Mouse (Mus musculus) right cerebral cortex, postnatal 4 days (tissue): ENCODE measurements around the gene Adora1.

Source experiments
- DNase-seq: peaks from one replicate; pipeline ENCODE4 v3.0.0-alpha.2; 2022

Adora1 gene

DNA sequence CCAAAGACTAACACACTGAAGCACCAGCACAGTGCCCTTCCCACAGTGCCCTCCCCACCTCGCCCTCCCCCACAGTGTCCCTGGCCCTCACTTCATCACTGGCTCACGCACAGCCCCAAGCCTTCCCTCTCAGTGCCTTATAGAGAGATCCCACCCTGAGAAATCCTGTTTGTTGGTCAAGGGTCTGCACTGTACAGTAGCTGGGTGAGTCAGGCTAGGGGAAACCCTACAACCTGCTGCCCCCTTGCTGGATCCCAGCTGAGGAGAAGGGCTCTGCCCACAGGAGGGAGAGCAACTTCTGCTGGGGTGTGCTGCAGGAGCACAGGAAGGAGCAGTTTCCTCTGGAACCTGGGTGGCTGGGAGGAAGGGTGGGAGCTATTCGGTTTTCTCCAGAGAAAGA, 911 bp upstream of the Adora1 start:
- no peak for DNase-seq

DNA sequence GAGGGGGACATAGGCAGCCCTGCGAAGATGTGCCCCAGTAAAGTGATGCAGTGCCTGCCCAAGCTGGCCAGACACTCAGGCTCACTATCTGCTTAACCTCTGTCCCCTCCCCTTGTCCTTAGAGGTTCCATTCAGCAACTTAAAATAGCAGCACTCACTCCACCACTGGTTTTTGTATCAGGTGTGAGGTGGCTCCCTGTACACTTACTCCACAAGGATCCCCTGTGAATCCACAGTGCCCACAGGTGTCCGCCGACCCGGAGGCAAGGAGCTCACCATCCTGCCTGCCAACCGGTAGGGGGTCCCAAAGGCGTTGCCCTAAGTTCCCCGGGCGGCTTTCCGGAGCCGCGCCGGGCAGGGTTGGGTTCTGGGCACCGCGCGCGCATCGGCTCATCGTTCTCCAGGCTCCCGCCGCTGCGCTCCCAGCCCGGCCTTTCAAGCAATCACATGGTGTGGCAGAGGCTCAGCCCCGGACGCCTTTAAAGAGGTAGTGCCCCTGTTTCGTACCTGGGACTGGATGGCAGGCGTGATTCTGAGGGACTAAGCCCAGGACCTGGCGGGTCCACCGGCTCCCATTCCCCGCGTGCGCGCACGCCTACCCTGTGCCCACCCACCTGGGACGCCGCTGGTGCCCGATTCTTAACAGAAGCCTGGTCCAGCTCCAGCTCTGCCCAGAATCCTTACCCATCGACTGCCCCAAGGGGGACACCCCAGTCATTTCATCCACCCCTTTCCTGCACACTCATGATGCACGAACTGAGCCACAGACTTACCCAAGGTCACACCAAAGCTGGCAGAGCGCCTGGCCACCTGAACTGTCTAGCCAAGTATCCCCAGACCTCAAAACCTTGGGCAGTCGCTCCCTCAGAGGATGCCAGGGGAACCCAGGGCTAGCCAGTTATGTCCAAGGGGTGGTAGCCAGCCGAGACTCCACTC, 508 bp downstream of the Adora1 start:
- peak; percentile 66 for DNase-seq

DNA sequence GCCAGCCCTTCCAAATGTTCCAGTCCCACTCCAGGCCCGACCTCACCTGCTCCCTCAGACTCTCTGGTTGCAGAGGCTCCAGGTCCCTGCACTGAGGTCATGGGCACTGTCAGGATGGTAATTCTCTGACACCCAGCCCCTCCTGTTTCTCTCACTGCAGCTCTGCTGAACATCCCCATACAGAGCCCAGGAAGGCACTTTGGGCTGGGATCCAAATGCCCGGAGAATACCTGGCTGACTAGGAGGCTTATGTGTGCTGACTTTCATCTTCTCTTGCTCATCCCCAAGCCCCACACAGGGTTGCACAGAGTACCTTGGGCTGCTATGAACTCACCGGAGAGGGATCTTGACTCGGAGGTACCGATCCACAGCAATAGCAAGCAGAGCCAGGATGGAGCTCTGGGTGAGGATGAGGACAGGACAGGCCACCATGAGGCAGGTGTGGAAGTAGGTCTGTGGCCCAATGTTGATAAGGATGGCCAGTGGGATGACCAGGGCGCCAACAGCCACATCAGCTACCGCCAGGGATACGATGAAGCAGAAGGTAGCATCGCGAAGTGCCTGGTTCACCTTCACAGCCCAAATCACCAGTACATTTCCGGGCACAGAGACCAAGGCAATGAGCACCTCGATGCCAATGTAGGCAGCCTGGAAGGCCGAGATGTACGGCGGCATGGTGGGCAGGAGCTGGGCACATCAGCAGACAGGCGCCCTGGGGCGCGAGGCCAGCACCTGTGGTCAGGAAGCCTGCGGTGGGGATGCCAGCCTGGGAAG, 1.4 kb downstream of the Adora1 start:
- DNase-seq, result no peak

DNA sequence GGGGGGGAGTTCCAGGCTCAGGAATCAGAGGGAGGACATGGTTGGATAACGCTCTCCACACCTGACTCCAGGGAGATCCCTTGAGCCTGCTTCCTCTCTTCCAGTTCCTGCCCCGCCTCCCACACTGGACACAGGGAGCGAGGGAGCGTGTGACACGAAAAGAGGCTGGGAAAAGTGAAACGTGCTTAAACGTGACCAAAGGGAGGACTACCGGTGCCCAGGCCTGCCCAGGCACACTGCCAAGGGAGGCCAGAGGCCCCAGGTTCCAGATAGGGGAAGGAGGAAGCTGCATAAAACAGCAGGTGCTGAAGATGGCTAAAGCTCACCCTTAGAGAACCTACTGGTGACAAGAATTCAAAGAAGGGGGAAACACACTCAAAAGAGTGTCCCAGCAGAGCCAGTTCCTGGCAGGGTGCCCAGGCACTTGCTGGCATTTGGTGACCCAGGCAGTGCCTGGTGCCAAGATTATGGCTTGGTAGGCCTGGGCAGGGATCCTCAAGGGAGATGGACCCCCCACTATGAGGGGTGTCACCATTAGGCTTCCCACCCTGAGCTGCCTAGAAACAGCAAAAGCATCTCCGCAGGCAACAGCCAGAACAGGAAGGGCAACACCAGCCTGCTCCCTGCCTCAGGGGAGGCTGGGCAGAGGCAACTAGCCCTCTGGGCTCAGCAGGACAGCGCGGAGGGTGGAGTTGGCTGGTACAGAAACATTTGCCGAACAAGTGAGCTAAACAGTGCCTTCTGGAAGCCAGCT, 2.3 kb downstream of the Adora1 start:
- peak; percentile 73 for DNase-seq

DNA sequence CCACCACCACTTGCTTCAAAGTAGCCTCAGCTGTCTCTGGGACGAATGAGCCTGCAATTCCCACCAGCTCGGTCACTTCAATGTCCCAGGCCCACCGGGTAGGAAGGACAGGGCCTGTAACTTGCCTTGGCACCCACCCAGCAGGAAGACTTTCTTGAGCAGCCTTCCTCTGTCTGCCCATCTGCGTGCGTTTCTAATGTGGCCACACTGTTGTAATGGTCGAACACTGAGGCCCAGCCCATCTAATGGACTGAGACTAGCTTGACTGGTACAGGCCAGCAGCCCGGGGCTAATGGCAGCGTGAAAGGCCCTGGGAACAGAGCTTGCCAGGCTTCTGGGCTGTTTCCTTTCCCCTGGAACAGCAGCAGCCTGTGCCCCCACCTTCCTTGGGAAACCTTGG, 2.9 kb downstream of the Adora1 start:
- no peak for DNase-seq

DNA sequence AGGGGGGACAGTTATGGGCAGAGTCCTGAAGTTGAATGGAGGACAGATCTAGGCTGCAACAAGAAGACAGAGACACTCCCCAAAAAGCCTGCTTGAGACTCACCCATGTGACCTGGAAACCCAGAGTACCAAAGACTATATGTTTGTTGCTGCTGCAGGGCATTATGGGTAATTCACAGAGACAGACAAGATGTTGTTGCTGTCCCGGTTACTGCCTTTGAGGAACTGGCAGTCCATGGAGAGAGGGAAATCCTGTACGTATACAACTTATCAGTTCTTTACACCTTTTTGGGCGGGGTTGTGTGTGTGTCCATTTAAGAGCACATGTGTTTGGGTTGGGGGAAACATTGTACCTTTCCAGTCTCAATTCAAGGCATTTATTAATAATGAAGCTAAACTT, 3.5 kb downstream of the Adora1 start:
- DNase-seq, result no peak

DNA sequence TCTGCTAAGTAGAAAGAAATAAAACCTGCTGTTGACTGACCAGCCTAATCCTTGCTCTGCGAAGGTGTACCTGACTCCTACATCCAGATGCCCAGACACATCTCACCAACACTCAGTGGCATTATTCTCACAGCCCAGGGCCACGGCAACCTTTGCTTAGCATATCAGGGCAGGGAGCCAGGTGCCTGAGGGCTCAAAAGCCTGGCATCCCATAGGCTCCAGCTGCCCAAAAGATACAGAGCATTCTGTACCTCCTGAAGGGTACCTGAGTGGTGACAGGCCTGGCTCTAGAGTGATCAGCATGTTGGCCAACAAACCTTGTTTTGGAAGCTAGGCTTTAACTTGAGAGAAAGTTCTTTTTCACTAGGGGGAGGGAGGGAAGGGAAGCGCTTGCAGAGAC, 4.0 kb downstream of the Adora1 start:
- DNase-seq, result no peak

DNA sequence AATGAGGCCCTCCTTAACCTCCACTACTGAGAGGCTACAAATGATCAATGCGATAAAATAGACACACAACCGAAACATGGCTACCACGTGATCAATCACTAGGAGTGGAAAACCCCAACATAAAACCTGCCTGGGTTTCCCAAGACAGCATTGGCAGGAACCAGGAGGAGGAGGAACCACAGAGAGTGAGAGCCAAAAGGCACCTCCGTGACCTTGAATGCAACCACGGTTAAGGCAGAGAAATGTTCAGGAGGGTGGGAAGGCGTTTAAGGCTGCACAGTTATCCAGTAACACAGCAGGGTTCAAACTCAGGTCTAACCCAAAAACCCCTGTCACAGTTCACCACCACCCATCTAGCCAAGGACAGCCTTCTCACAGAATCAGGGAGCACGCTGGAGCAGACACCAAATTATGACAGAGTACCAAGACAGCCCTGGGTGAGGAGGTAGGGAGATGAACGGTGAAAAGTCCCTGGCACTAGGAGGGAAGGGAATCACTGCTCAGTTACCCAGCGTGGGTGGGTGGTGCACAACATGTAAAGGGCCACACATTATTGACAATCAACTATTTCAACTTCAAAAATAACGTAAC, 4.5 kb downstream of the Adora1 start:
- DNase-seq, result no peak

DNA sequence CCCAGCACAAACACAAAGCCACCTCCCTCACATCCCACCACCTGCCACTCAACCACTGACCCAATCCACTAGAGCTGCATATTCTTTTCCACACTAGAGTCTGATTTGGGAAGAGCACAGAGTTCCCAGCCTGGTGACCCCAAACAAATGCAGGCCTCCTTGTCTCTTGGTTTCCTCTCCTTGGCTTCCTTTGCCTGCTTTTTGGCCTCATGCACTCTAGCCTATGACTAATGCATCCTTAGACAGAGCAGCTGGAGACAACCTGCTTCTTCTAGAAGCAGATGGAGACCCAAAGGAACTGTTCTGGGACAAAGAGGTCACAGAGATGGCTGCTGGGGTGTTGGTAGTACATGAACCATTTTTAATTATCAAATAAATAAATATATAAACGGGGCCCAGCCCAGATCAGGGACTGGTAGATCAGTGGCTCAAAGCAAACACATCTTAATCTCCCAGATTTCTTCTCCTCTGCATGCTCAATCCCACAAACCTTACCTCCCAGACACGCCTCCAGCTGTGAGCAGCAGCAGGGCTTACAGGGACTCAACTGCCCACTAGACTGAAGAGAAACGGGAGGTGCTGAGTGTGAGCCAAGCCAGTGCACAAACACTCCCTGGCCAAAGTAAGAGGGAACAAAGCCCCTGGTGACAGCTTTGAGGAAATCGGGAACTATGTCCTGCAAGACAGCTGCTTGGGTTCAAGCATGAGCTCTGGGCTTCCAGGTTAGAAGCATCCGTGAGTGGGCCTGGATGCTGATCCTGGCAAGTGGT, 5.2 kb downstream of the Adora1 start:
- DNase-seq, result no peak

DNA sequence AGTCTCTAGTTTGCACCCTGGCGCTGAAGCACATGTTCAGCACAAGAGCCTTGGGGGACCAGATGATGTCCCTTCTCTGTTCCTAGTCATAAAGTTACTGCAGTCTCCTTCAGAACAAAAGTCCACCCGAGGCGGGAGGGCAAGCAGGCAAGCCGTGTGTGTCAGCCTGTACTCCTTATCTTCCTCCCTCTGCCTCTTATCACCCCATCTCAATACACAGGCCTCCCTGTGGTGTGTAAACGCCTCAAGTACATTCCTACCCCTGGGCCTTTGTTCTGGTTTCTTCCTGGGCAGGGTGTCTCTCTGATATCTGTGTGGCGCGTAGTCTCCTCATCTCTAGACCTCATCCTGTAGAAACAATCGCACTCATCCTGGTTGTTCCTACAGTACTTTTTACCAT, 8.5 kb downstream of the Adora1 start:
- DNase-seq, result no peak

DNA sequence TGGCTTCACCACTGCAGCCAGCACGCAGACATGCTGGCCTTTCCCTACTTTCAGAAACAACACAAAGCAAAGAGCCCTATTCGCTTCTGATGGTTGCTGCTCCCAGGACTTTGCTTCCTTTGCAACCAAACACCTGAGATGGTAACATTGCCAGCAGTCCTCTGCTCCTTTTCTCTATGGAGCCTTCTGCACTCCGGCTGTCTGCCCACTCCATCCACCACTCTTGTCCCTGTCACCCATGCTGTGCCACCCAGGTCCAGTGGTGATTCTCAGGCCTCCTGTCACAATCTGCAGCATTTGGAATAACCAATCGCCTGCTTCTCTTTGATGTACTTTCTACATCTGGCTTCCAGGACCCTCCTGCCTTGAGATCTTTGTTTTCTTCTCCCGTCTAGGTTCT, 9.9 kb downstream of the Adora1 start:
- DNase-seq, result no peak

DNA sequence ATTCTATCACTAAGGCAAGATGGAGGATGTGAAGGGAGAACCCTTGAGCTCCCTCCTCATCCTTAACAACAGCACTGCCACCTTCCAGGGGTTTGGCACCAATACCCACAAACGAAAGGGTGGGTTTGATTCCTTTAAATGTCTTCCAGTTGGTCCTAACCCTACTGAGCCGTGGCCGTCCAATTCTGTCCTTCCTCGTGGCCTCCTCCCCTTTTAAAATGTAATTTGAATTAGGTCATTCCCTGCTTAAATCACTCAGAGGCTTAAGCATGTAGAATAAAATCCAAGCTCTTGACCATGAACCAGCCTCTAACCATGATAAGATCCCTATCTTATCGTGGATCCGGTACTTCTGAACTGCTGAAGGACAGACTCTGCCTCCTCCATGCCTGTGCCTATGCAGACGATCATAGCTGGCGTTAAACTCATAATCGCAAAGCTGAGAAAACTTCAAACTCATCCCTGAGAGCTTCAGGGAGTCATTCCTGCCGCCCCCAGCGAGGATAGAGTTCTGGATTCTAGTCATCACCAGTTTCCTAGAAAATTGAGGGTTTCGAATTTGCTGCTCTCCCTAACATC, 10.5 kb downstream of the Adora1 start:
- no peak for DNase-seq

DNA sequence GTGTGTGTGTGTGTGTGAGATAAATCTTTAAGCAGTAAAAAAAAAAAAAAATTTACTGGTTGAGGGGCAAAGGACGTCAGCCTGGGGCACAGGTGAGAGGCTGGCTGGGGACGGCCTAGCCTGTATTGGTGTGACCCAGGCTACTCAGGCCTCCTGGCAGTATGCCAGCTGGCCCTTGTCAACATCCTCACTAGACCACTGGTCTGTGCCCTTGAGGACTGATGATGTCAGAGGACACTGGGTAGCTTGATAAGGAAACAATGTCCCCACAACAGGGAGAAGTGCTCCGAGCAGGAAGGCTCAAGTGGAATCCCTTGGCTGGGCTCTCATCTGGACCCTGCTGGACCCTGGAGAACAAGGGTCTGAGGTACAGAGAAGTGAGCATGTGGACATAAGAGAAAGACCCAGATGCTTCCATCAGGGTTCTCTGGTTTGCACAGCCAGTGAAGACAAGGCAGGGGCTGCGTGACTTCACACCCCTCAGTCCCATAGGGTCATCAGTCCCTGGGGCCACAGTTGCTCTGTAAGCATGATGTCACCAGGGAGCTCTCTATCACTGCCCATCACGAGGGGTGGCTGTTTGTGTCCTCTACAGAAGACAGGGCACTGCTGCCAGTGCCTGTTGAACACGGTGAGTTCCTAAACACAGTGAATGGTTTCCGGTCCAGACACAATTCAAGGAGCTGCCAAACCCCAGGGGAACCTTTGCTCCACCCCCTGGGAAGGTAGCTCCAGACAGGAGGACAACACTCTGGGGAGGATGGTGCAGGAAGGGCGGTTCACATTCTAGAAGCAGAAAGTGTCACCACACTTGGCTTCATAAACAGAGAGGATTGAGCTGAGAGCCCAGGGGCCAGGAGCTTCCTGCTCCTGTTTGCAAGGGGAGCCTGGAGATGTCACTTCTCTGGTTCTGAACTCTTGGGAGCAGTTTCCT, 12.8 kb downstream of the Adora1 start:
- DNase-seq, result no peak

DNA sequence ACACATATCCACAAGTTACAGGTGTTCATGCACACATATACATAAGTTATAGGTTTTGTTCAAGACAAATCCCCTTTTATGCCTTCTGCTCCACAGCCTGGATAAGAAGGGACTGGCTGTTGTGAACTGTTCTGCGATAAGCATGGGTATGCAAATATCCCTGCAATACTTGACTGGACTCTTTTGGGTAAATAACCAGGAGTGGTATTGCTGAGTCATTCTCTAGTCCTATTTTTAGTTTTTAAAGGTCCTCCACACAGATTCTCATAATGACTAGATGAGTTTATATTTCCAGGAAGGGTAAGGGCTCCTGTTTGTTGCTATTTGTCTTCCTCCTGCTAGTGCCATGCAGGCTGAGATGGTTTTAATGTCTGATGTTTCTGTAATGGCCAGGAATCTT, 14.1 kb downstream of the Adora1 start:
- DNase-seq, result no peak

DNA sequence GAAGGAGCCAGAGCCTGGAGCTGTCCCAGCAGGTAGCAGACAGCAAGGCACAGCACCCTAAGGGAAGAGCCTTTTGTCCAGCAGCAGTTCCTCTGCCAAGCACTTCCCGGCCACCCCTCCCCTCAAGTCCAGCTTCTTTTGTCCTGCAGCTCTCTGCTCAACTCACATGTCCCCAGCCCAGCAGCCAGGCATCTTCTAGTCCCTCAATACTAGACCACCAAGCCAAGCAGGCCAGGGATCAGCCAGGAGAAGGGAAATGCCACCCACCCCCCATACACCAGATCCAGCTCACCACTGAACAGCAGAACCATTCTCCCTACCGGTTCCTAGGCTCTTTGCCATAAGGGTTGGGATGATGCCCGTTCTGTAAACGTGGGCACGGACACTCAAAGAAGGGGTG, 15.6 kb downstream of the Adora1 start:
- DNase-seq, result no peak

DNA sequence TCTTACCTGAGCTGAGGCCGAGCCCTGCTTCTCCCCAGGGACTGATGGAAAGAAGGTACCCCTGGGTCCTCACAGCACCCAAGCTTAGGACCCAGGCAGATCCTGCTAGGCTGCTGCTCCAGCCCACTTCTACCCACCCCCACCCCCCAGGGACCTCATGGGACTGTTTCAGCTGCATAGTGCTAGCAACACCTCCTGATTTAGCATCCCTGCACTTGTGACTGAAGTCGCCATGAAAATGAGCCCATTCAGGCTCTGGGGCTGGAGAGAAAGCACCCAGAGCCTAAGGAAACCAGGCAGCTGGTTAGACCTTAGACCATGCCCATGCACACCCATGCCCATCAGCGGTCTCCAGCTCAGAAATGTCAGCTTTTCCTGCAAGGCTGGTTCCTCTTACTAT, 17.3 kb downstream of the Adora1 start:
- no peak for DNase-seq

DNA sequence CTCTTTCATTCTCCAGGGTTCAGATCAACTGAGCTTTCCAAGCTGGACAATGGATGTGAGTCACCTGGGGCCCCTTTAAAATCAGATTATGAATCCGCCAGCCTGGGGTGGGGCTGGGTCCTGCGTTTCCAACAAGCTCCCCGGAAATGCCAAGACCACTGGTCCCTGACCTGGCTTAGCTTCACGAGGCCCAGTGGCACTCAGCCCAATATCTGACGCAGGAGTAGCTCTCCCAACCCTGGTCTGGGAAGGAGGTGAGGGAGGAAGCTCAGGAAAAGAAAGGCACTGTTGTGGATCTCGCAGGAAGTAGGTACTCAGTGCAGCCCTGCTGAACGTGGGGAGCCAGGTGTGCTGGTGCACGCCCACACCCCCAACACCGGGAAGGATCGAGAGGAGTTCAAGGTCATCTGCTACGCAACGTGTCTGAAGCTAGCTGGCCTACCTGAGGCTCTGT, 18.2 kb downstream of the Adora1 start:
- DNase-seq, result no peak

DNA sequence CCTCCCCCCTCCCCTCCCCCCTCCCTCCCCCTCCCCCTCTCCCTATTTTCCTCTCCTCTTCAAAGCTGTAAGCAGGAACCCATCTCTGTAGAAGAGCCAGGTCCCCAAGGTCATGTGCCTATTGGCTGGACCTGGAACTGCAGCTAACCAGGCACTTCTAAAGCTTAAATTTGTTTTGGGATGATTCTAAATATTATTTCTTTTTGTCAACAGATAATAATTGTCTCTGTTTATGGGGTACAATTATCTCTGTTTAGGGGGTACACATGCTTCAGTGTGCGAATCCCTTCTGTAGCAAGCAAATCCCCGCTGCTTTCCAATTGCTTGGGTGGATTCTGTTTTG, 18.6 kb downstream of the Adora1 start:
- no peak for DNase-seq

DNA sequence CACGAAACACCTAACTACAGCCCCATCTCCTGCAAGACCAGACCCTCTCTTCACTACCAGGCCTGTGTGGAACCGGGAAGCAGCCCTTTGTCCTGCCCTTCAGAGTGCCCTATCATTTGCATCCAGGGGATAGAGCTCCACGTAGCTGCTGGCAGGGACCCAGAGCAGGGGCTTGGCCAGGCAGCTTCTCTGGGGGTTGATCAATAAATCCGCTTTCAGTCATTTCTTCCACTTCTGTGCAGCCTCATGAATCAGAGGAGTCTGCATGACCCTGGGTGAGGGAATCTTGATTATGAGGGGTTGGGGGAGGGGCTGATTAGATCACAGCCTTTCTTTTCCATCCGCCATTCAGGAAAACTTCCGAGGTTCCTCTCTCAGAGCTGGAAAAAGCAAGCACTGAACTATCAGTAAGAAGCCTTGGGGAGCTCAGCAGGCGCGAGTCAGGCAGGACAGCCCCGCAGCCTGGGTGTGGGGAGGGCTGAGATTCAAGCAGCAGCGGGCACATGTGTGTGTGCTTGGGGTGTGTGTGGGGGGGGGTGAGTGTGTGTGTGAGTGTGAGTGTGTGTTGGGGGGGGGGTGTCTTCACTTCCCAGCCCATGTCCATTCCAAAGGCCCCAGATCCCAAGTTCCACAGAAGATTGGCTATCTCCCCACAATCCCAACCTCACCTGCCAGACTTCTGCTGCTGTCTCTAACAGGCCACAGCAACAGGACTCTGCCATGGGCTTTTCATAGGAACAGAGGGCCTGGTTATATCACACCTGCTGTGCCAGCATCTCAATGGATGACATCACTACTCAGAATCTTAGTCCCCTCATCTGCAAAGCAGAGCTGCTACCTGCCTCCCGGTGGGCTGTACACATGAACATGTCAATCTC, 19.2 kb downstream of the Adora1 start:
- no peak for DNase-seq

DNA sequence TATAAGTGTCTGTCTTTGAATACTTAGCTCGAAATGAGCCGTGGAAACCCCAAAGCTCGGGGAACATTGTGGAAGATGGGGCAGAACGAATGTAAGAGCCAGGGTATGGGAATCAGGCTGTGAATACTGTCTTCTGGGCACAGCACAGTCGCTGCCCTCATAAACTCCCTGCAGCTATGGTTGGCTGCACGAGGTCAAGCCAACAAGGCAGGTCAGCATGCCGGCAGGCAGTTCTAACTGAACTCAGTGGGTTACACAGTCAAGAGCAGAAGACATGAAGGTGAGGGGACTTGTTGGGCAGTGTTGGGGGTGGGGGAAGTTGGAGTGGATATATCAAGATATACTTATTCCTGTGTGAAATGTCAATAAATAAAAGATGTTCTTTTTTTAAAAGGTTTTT, 20.2 kb downstream of the Adora1 start:
- no peak for DNase-seq
